Mouse (Mus musculus) kidney, adult 2 months (tissue): ENCODE data around the gene Copz1. TPM values are rescaled to one million over a fixed set of nuclear protein-coding genes. Genes with fewer than 3 reads are reported as not detected.

ENCODE experiments used
- DNase-seq: peaks from one replicate; pipeline ENCODE4 v3.0.0; 2021
- H3K27ac ChIP-seq: fragments of 200-500 bp; 2 replicates; pipeline ENCODE4 v1.5.1; 2012; ENCODE audit warnings: low read depth, low read length, control low read depth, inconsistent platforms; ENCODE audit not compliant: insufficient read depth
- H3K27me3 ChIP-seq: fragments of 200-500 bp; replicated peaks from 2 replicates; pipeline ENCODE4 v1.6.1; 2012; ENCODE audit warnings: mild to moderate bottlenecking, moderate library complexity, low read length, inconsistent platforms; ENCODE audit not compliant: control insufficient read depth, insufficient read depth
- H3K36me3 ChIP-seq: fragments of 200-500 bp; 2 replicates; pipeline ENCODE4 v1.6.1; 2012; ENCODE audit warnings: mild to moderate bottlenecking, moderate library complexity, low read length, inconsistent platforms; ENCODE audit not compliant: control insufficient read depth, insufficient read depth
- H3K4me1 ChIP-seq: fragments of 200-500 bp; 2 replicates; pipeline ENCODE4 v1.6.1; 2011; ENCODE audit warnings: low read length; ENCODE audit not compliant: control insufficient read depth, insufficient read depth
- H3K4me3 ChIP-seq: fragments of 200-500 bp; 2 replicates; pipeline ENCODE4 v1.5.1; 2011; ENCODE audit warnings: mild to moderate bottlenecking, low read depth, low read length, control low read depth; ENCODE audit not compliant: insufficient read depth
- CTCF ChIP-seq: fragments of 200-500 bp; conservative IDR thresholded peaks from 2 replicates; pipeline ENCODE4 v1.5.1; 2011; ENCODE audit warnings: low read depth, mild to moderate bottlenecking, control low read depth, low read length, moderate library complexity, mixed read lengths; ENCODE audit not compliant: insufficient read depth, insufficient read length
- POLR2A ChIP-seq: fragments of 200-500 bp; IDR thresholded peaks from one replicate; pipeline ENCODE4 v1.6.1; 2011; ENCODE audit warnings: low read depth, low read length, control low read depth
- WGBS: fragments of 180-500 bp; shearing (Covaris S2); methylation state at CpG from one replicate; pipeline ENCODE4 v1.1.7; 2018; 5-methylcytosine and 5-hydroxymethylcytosine counted together
- polyA plus RNA-seq: library from polyadenylated mRNA; depleted of rRNA; stranded (reverse); fragments of >200 nt; gene quantifications from 2 replicates; pipeline ENCODE4 v1.2.3, GENCODE M21; 2012; rRNA removed

Copz1 gene
- 138 TPM in 2 replicates for polyA plus RNA-seq

DNA sequence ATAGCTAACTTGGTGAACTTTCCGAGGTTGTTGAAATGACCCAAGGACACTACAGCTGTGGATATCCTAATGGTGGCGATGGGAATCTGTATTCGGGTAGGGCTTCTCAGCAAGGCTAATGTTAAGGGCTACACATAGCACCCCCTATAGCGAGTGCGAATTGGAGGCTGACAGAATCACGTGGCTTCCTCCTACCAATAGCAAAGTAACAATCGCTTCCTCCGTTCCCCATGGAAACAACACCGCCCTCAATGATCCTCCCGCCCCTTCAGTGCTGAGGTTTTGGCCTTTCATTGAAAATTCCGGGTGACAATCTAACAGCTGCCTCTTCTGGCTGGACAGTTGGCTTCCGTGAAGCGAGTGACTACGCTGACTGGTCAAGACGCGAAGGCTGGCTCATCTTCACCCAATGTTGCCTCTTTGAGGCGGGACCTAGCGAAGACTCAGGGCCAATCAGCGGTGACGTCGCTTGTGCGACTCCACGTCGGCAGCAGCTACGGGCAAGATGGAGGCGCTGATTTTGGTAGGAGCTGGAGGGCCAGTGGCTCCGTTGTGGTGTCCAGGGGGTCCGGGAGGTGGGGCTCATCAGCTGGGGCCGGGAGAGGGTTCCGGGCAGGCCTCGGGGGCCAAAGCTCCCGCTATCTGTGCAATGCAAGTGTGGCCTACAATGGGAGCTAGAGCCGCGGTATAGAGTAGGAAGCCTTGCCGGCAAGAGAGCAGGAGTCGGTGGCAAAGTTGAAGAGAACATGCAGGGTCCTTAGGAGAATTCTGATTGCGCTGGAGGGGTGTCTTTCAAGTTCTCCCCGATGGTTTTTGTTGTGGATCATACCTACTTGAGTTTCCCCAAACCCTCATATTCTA, at the start of gene Copz1:
Gene Copz1 (plus strand): TSS at position 296 of the 861 bp plus-strand sequence.
- H3K4me3 ChIP-seq: peak within 1 kb of the TSS; percentile 66
- DNase-seq: peak; percentile 99
- TF ChIP-seq CTCF (peak; percentile 23; the same call in 1 of the 2 replicates), POLR2A (peak; percentile 81)
- WGBS: under 1% methylated on average over 38 of the region's 38 CpGs
- no peaks in the 10 kb centered on the region for H3K27me3 ChIP-seq
- H3K4me1 ChIP-seq: peaks cover 6% of the 10 kb centered on the region; the same call in 1 of the 2 replicates
- H3K27ac ChIP-seq: no peak within 1 kb of the TSS
- H3K36me3 ChIP-seq: no peaks in the 10 kb centered on the region

DNA sequence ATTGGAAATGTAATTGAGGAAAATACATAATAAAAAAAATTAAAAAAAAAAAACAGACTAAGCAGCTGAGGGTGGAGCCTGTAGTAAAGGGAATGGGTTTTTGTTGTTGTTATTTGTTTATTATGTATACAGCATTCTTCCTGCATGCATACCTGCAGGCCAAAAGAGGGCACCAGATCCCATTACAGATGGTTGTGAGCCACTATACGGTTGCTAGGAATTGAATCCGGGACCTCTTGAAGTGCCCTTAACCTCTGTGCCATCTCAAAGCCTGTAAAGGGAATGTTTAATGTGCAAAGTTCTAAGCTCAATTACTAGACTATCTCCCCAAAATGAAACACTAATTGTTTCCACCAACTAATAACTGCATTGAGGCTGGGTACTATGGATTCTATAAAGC, 48.4 kb upstream of the Copz1 start:
- Histone ChIP-seq H3K36me3 (no peaks in the 10 kb centered on the region), H3K4me3 (no peak overlapping the region), H3K4me1 (peaks cover 24% of the 10 kb centered on the region), H3K27ac (no peak overlapping the region), H3K27me3 (no peaks in the 10 kb centered on the region)
- TF ChIP-seq POLR2A (no peak), CTCF (no peak)
- 85% methylated on average over 2 of the region's 2 CpGs for WGBS
- DNase-seq: no peak

DNA sequence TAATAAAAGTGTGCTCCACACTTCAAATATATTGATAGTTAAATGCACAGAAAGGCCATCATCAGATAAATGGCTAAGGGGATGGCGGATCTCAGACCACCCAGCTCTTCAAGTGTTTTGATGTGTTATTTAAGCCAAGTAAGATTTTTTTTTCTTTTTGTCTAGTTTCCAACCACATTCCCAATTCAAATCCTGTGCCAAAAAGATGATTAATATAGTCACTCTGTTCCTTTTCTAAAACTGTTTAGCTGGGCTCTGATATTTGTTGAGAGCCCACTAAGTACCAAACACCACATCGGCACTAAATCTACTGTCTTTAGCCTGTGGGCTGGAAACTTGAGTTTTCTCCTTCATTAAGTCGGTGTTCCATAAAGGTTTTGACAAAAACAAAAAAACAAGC, 45.5 kb upstream of the Copz1 start:
- DNase-seq: no peak
- Histone ChIP-seq H3K27ac (peak overlapping the region; percentile 78), H3K27me3 (no peaks in the 10 kb centered on the region), H3K4me3 (no peak overlapping the region), H3K4me1 (peaks cover 17% of the 10 kb centered on the region), H3K36me3 (no peaks in the 10 kb centered on the region)
- no peak for TF ChIP-seq POLR2A
- no peak for TF ChIP-seq CTCF
- WGBS: 76% methylated on average over 3 of the region's 3 CpGs

DNA sequence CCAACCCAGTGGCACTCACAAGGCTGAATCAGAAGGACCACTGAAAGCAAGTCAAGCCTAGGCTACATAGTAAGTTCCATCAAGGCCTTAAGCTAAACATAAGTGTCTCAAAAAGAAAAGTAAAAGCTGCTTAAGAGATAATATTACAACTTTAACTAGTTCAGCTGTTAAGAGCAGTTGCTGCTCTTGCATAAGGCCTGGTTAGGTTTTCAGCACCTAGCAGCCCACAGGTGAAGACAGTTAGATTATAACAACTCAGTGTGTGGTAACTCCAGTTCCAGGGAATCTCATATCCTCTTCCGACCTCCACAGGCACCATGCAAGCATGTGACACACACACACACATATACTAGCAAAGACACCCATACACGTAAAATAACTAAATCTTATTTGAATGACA, 44.9 kb upstream of the Copz1 start:
- WGBS: 55% methylated on average over 2 of the region's 2 CpGs
- no peak for DNase-seq
- Histone ChIP-seq H3K36me3 (no peaks in the 10 kb centered on the region), H3K4me1 (peaks cover 17% of the 10 kb centered on the region), H3K27ac (peak overlapping the region; percentile 78), H3K27me3 (no peaks in the 10 kb centered on the region), H3K4me3 (no peak overlapping the region)
- no peak for TF ChIP-seq CTCF
- TF ChIP-seq POLR2A: no peak

DNA sequence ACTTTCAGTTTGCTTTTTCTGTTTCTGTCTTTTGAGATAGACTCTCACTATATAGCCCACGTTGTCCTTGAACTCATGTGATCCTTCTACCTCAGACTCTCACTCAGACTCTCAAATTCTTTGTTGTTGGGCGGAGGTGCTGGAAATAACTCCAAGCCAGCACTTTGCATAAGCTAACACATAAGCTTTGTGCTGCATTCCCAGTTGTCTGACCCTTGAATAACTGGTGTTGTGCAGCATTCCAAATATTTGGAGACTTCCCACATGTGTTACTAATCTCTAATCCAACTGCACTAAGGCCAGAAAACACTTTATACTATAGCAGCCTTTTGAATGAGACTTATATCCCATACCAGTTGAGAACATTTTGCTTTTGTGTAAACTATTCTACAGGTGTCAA, 43.6 kb upstream of the Copz1 start:
- H3K27me3 ChIP-seq: no peaks in the 10 kb centered on the region
- no peak for TF ChIP-seq POLR2A
- TF ChIP-seq CTCF: no peak
- H3K27ac ChIP-seq: peak overlapping the region; percentile 74
- no peaks in the 10 kb centered on the region for H3K36me3 ChIP-seq
- peak; percentile 40 for DNase-seq
- peaks cover 17% of the 10 kb centered on the region for H3K4me1 ChIP-seq
- H3K4me3 ChIP-seq: no peak overlapping the region
- 49% methylated on average over 2 of the region's 2 CpGs for WGBS

DNA sequence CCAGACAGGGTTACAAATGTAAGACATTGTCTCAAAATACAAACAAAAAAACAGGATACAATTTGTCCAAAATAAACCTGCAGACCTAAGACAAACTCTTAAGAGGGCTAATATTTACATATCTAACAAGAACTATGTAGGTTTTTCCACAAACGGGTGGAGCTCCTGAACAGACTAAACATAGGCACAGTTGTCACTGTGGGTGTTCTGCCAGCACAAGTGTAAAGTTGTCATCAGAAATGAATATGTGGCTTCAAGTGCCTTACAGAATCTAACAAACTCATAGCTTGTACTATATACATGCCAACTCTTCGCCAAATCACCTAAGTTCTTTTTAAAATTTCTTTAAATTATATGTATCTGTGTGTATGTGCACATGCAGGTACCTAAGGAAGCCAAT, 39.4 kb upstream of the Copz1 start:
- DNase-seq: no peak
- 85% methylated on average over 2 of the region's 2 CpGs for WGBS
- no peak overlapping the region for H3K27ac ChIP-seq
- no peak for TF ChIP-seq CTCF
- TF ChIP-seq POLR2A: no peak
- H3K27me3 ChIP-seq: no peaks in the 10 kb centered on the region
- H3K4me1 ChIP-seq: peaks cover 8% of the 10 kb centered on the region
- no peak overlapping the region for H3K4me3 ChIP-seq
- no peaks in the 10 kb centered on the region; the same call in 1 of the 2 replicates for H3K36me3 ChIP-seq

DNA sequence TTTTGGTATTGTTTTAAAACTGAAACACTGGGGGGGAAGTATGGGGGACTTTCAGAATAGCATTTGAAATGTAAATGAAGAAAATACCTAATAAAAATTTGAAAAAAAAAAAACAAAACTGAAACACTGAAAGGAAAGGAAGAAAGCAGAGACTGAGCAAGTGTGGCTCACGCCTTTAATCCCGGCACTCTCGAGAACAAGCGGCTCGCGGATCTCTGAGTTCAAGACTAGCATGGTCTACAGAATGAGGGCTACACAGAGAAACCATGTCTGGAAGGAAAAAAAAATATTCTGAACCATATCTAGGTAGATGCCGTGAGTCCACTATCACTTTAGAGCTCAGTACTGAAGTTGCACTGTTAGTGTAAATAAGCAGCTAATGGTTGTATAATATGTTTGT, 35.2 kb upstream of the Copz1 start:
- no peaks in the 10 kb centered on the region for H3K27me3 ChIP-seq
- TF ChIP-seq CTCF (no peak), POLR2A (no peak)
- H3K27ac ChIP-seq: no peak overlapping the region
- H3K4me1 ChIP-seq: peaks cover 4% of the 10 kb centered on the region; the same call in 1 of the 2 replicates
- peaks cover 5% of the 10 kb centered on the region; the same call in 1 of the 2 replicates for H3K36me3 ChIP-seq
- WGBS: 86% methylated on average over 7 of the region's 7 CpGs
- DNase-seq: no peak
- H3K4me3 ChIP-seq: no peak overlapping the region
